Mouse (Mus musculus) CD8-positive naive resting alpha-beta T cell, adult 2 months (primary cell): ENCODE data around the gene Leap2.
"Not testable (repeated sequence)": the region's sequence is repeated elsewhere in the genome, so short reads cannot be mapped to it uniquely, and the experiment has no call there.

Experiments
- DNase-seq, 2 experiments: peaks; one replicate each; pipeline ENCODE4 v3.0.0; 2022; ENCODE audit warnings: low read depth in 2 of 2, low spot score in 2 of 2

The Leap2 gene

DNA sequence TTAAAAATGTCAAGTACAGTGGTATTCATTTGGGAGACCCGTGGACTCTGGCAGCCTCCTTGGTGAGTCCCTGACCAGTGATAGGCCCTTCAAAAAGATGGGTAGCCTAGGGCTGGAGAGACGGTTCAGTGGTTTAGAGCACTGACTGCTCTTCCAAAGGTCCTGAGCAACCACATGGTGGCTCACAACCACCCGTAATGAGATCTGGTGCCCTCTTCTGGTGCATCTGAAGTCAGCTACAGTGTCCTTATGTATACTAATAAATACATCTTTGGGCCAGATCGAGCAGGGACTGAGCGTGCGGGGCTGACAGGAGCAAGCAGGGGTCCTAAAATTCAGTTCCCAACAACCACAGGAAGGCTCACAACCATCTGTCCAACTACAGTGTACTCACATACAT, 20.9 kb upstream of the Leap2 start:
- peak in 1 of 2 experiments; percentile 39 for DNase-seq

DNA sequence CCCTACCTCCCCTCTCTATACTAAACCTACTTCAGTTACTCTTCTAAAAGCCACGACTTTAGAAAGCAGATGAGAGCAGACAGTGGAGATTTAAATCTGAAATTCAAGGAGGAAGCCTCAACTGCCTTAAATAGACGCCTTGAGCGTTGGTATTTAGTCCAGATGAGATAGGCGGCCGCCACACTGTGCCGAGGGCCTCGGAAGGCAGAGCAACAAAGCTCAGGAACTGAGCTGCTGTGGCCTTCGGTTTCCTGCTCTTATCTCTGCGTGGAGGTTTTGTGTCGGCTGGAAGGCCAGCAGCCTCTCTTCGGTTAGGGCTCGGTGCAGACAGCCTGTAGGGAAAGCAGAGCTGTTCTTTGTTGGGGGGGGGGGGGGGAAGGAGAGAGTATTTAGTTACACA, 19.0 kb upstream of the Leap2 start:
- DNase-seq: peak in 1 of 2 experiments; percentile 26

GRCm38 (mm10) chr11:53436338-53436737, 13.4 kb upstream of the Leap2 start:
- DNase-seq: no peak

DNA sequence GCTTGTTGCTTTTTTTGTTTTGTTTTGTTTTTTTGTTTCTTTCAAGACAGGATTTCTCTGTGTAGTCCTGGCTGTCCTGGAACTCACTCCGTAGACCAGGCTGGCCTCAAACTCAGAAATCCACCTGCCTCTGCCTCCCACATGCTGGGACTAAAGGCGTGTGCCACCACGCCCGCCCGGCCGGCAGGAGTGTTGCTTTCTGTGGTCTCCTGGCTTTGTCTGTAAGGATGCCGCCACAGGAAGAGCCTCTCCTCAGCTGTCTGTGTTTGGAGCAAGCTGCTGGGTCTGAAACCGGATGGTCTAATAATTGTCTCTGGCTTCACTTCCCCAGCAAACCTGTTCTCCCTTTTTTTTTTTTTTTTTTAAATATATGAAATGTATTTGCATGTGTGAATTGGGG, 12.5 kb upstream of the Leap2 start:
- DNase-seq: no peak

- no peak for DNase-seq
Observed at GRCm38 (mm10) chr11:53433057-53433456, 10.1 kb upstream of the Leap2 start.

DNA sequence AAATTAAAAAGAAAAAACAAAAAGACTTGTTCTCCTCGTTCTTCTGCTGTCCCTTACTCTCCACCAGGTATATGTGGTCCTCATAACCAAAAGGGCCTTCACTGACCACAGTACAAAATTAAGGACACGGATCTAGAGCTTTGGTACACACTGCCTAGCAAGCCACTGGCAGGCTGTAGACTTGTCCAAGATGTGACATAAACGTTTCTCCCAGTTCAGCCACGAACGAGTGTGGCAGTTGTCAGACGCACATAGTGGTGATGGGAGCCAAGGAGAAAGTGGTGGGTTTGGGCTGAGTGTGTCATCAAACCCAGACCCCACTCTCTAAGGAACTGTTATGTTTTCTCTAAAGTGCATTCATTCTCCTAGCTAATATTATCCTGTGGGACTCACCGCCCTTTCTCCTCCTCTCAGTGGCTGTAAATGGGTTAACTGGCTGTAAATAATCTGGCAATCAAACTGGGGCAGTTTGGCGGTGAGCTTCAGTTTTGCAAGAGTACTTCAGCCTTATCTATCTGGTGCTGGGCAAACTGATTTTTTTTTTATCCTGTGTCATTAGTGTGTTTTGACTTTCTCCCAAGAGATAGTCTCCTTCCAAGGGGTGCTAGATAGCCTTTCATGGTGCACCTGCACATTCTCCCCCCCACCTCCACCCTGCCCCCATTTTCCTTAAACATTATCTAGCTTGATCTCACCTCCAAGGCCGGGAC, 8.5 kb upstream of the Leap2 start:
- DNase-seq: no peak

- DNase-seq: peak; percentile 97 to 99
Observed at GRCm38 (mm10) chr11:53430670-53431346, 7.8 kb upstream of the Leap2 start, which contains the start of the genes Uqcrq and Gdf9. Gene Uqcrq, minus strand, starts transcription at chr11:53430831. Gene Gdf9, plus strand, starts transcription at chr11:53431023.

DNA sequence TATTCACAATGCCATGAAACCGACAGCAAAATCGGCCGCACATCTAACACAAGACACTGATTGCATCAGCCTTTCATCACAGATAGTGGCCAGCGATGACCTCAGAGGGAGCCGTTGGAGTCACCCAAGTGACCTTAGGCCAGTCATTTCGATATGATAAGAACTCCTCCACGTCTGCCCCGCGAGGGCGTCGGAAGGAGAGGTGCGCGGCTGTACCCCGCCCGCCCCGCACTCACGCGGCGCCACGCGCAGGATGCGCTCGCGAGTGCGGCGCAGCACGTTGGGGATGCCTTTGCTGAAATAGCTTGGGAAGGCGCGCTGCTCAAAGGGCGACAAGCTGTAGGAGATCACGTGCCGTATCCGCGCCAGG, 7.3 kb upstream of the Leap2 start:
- DNase-seq: no peak

GRCm38 (mm10) chr11:53429182-53429581, 6.2 kb upstream of the Leap2 start:
- no peak for DNase-seq

- no peak for DNase-seq
Observed at GRCm38 (mm10) chr11:53428716-53429057, 5.7 kb upstream of the Leap2 start.

DNA sequence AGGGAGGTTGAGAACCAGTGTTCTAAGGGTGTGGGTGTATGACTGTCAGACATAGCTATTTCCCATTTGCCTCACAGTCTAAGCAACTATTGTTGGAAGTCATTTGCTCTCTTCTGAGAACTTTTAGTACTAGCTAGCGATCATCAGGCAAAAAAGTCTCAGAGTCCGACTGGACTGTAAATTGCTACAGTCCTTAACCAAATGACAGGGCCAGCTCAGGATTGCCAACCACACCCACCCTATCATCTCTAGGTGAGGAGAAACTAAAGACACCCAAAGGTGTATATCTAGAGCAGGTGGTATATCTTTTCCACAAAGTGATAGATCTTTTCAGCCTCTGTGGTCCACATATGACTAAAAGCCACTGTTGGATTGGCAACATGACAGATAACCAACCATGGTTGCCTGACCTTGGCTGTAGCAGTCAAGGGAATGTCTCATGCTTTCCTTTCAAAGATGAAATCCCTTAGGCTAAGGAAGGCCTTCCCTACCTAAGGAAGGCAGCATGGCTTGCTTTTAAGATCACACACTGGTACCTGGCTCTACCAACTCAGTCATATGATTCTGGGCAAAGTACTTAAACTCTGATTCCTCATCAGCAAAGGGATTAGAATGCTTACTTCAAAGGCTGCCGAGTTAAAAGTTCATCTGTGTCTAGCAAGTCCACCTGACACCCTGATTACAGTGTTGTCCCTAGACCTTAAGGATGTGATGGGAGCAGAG, 5.2 kb upstream of the Leap2 start:
- DNase-seq: no peak

GRCm38 (mm10) chr11:53426914-53427313, 3.9 kb upstream of the Leap2 start:
- DNase-seq: not testable (repeated sequence)

GRCm38 (mm10) chr11:53425711-53426255, 2.8 kb upstream of the Leap2 start:
- no peak for DNase-seq

GRCm38 (mm10) chr11:53425251-53425650, 2.3 kb upstream of the Leap2 start:
- DNase-seq: no peak

- no peak for DNase-seq
Observed at GRCm38 (mm10) chr11:53424826-53425225, 1.9 kb upstream of the Leap2 start.

GRCm38 (mm10) chr11:53418048-53418447, 4.9 kb downstream of the Leap2 start:
- no peak for DNase-seq

- DNase-seq: no peak
Observed at GRCm38 (mm10) chr11:53413871-53414270, 9.1 kb downstream of the Leap2 start.

DNA sequence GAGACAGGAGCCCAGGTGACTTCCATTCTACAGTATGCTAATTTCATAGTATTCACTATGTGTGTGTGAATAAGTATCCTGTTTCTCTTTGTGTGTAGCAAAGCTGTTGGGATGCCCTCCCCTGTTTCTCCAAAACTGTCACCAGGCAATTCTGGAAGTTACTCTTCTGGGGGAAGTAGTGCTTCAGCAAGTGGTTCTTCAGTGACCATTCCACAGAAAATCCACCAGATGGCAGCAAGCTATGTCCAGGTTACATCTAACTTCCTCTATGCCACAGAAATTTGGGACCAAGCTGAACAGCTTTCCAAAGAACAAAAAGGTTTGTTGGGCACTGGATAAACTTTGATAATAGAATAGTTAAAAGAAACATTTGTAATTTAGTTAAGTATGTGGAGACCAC, 11.2 kb downstream of the Leap2 start:
- no peak for DNase-seq

GRCm38 (mm10) chr11:53403638-53404037, 19.3 kb downstream of the Leap2 start:
- no peak for DNase-seq

DNA sequence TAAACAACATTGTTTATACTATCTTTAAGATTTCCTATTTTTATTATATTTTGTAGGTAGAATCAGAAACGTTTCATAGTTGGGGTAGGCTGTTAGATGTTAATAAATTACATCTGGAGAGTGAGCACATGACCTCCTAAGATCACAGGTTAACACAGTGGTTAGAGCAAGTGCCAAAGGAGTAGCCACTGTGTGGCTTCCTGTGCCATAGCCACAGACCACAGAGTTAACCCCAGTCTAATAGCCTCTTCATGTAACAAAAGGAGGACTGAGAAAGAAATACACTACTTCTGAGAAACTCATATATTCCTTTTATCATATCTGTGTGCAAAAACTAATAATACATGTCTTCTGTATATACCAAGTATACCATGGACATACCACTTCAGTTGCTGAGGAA, 29.1 kb downstream of the Leap2 start:
- no peak for DNase-seq

DNA sequence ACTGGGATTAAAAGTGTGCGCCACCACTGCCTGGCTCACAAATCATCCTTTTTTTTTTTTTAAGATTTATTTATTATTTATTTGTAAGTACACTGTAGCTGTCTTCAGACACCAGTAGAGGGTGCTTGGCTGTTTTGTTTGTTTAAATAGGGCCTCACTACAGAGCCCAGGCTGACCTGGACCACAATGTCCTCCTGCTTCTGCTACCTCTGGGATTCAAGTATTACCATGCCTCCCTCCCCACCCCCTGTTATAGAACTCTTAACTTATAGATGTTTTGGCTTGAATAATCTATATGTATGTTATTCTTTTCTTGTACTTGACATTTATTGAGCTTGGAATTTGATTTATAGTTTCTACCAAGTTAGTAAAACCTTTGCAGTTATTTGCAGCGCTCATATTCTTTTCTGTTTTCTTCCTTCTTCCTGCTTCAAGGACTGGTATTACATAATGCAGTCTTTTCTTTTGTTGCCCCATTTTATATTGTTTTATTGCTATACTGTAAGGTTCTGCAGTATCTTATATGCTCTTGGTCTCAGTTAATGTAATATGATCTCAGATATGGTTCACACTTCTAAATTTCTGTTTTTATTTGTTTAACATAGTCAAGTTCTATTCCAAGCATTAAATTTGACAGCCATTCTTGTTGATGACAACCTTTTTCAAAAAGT, 39.1 kb downstream of the Leap2 start:
- DNase-seq: no peak
